Mouse (Mus musculus) midbrain, embryonic 11.5 days (tissue): Measurements from ENCODE around the gene Gaa. TPM values are rescaled to one million over a fixed set of nuclear protein-coding genes. Genes with fewer than 3 reads are reported as not detected.
"Not testable (repeated sequence)": the region's sequence is repeated elsewhere in the genome, so short reads cannot be mapped to it uniquely, and the experiment has no call there.

Experiments
- ATAC-seq: fragments of 200-750 bp; cut with Nextera tagmentation; 2 replicates; pipeline ENCODE4 v1.8.0; 2017; ENCODE audit warnings: moderate TSS enrichment, moderate library complexity; ENCODE audit not compliant: low FRiP score
- DNase-seq: peaks from one replicate; pipeline ENCODE4 v3.0.0; 2015; ENCODE audit warnings: low spot score; ENCODE audit errors: missing footprints
- H3K27ac ChIP-seq: fragments of 300-500 bp; sonication (generic); 2 replicates; pipeline ENCODE4 v1.5.1; 2014; ENCODE audit warnings: low read depth, low read length
- H3K27me3 ChIP-seq: fragments of 300-500 bp; sonication (generic); 2 replicates; pipeline ENCODE4 v1.6.1; 2014; ENCODE audit warnings: mild to moderate bottlenecking, low read length, moderate library complexity, mixed read lengths; ENCODE audit not compliant: control insufficient read depth, insufficient read depth
- H3K36me3 ChIP-seq: fragments of 300-500 bp; sonication (generic); 2 replicates; pipeline ENCODE4 v1.6.1; 2014; ENCODE audit warnings: mild to moderate bottlenecking, low read length, moderate library complexity, mixed read lengths; ENCODE audit not compliant: control insufficient read depth, insufficient read depth
- H3K4me1 ChIP-seq: fragments of 300-500 bp; sonication (generic); 2 replicates; pipeline ENCODE4 v1.6.1; 2014; ENCODE audit warnings: low read length; ENCODE audit not compliant: control insufficient read depth, insufficient read depth
- H3K4me2 ChIP-seq: fragments of 300-500 bp; sonication (generic); 2 replicates; pipeline ENCODE4 v1.6.1; 2014; ENCODE audit warnings: mild to moderate bottlenecking, moderate library complexity
- H3K4me3 ChIP-seq: fragments of 300-500 bp; sonication (generic); 2 replicates; pipeline ENCODE4 v1.5.1; 2014; ENCODE audit warnings: low read depth, low read length
- H3K9ac ChIP-seq: fragments of 300-500 bp; sonication (generic); 2 replicates; pipeline ENCODE4 v1.6.1; 2014; ENCODE audit warnings: low read length
- H3K9me3 ChIP-seq: fragments of 300-500 bp; sonication (generic); 2 replicates; pipeline ENCODE4 v1.6.1; 2016; ENCODE audit warnings: low read length; ENCODE audit not compliant: control insufficient read depth
- WGBS: fragments of 180-500 bp; shearing (Covaris S2); extraction: QIAGEN DNeasy Blood & Tissue Kit; methylation state at CpG from one replicate; pipeline ENCODE4 v1.1.7; 2014; 5-methylcytosine and 5-hydroxymethylcytosine counted together
- polyA plus RNA-seq: library from polyadenylated mRNA; unstranded; fragments of >200 nt; fragmentation: Nextera tagmentation; extraction: Ambion mirVana; gene quantifications from 2 replicates; pipeline ENCODE4 v1.2.1, GENCODE M21; 2014

The Gaa gene
- polyA plus RNA-seq, 1 experiment from 2014 or later: 19.0 TPM

- H3K36me3 ChIP-seq: no peaks in the 10 kb centered on the region
- H3K4me1 ChIP-seq: peaks cover 5% of the 10 kb centered on the region
- no peak for DNase-seq
- H3K27me3 ChIP-seq: 0 out of 2 replicates have a peak, but pooled peaks cover 2% of the 10 kb centered on the region
- WGBS: 57% methylated on average over 6 of the region's 6 CpGs
- no peaks in the 10 kb centered on the region for H3K9me3 ChIP-seq
- ATAC-seq: no peak; the same call in 1 of the 2 replicates
- H3K4me3 ChIP-seq: no peak overlapping the region
- peak overlapping the region; percentile 75 for H3K4me2 ChIP-seq
- no peak overlapping the region for H3K27ac ChIP-seq
- no peak overlapping the region for H3K9ac ChIP-seq
These were observed 429 bp upstream of the Gaa start for GRCm38 (mm10) chr11:119267241-119267674.

- WGBS: 77% methylated on average over 16 of the region's 16 CpGs
- peak overlapping the region; percentile 48 for H3K4me3 ChIP-seq
- 0 out of 2 replicates have a peak, but pooled peaks cover 2% of the 10 kb centered on the region for H3K27me3 ChIP-seq
- peaks cover 5% of the 10 kb centered on the region for H3K4me1 ChIP-seq
- peak overlapping the region; percentile 43 for H3K9ac ChIP-seq
- peak overlapping the region; percentile 75 for H3K4me2 ChIP-seq
- no peaks in the 10 kb centered on the region for H3K36me3 ChIP-seq
- H3K9me3 ChIP-seq: no peaks in the 10 kb centered on the region
- ATAC-seq (no peak), DNase-seq (no peak)
- no peak overlapping the region for H3K27ac ChIP-seq
These were observed 989 bp downstream of the Gaa start for GRCm38 (mm10) chr11:119268557-119269195.

- H3K4me2 ChIP-seq, H3K9me3 ChIP-seq, H3K9ac ChIP-seq, H3K27ac ChIP-seq, H3K4me1 ChIP-seq, DNase-seq, H3K27me3 ChIP-seq, ATAC-seq, H3K36me3 ChIP-seq, H3K4me3 ChIP-seq: not testable (repeated sequence)
- WGBS: 61% methylated on average over 3 of the region's 3 CpGs
These were observed 4.8 kb downstream of the Gaa start for GRCm38 (mm10) chr11:119272492-119272891.

DNA sequence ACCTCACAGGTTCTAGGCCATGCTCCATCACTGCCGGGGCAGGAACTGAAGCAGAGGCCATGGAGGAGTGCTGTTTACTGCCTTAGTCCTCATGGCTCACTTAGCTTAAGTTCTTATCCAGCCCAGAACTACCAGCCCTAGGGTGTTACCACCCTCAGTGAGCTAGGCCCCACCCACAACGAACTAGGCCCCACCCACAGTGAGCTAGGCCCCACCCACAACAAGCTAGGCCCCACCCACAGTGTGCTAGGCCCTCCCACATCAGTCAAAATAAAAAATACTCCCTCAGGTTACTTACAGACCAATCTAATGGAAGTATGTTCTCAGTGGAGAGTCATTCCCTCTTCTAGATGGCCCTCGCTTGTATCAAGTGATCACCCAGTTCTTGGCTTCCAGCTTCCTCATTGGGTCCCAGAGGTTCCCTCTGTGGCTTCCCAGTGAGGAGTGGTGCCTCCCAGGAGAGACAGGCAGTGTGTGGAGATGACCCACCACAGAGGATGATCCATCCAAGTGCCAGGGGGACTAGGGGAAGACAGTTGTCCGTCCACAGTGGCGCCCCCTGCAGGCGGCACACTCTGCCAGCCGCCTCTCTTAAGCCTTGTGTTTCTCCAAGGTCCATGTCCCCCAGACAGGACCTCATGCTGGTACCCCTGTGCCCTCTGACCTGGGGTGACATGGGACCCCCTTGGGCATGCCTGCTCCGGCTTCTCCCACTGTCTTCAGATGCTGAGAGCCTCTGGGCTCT lies 5.7 kb downstream of the Gaa start:
- H3K27me3 ChIP-seq: 0 out of 2 replicates have a peak, but pooled peaks cover 2% of the 10 kb centered on the region
- no peak overlapping the region for H3K4me2 ChIP-seq
- no peaks in the 10 kb centered on the region for H3K9me3 ChIP-seq
- H3K9ac ChIP-seq: no peak overlapping the region
- ATAC-seq: no peak
- no peak overlapping the region for H3K27ac ChIP-seq
- no peak overlapping the region for H3K4me3 ChIP-seq
- H3K36me3 ChIP-seq: peaks cover 3% of the 10 kb centered on the region; the same call in 1 of the 2 replicates
- WGBS: 87% methylated on average over 8 of the region's 8 CpGs
- no peak for DNase-seq
- H3K4me1 ChIP-seq: peaks cover 2% of the 10 kb centered on the region

- H3K27ac ChIP-seq: no peak overlapping the region
- H3K27me3 ChIP-seq: no peaks in the 10 kb centered on the region
- DNase-seq: no peak
- 87% methylated on average over 15 of the region's 15 CpGs for WGBS
- H3K4me2 ChIP-seq: no peak overlapping the region
- H3K36me3 ChIP-seq: no peaks in the 10 kb centered on the region; the same call in 1 of the 2 replicates
- no peaks in the 10 kb centered on the region for H3K4me1 ChIP-seq
- no peak overlapping the region for H3K9ac ChIP-seq
- no peak for ATAC-seq
- no peaks in the 10 kb centered on the region for H3K9me3 ChIP-seq
- H3K4me3 ChIP-seq: no peak overlapping the region
These were observed 13.3 kb downstream of the Gaa start for GRCm38 (mm10) chr11:119281030-119281429.

DNA sequence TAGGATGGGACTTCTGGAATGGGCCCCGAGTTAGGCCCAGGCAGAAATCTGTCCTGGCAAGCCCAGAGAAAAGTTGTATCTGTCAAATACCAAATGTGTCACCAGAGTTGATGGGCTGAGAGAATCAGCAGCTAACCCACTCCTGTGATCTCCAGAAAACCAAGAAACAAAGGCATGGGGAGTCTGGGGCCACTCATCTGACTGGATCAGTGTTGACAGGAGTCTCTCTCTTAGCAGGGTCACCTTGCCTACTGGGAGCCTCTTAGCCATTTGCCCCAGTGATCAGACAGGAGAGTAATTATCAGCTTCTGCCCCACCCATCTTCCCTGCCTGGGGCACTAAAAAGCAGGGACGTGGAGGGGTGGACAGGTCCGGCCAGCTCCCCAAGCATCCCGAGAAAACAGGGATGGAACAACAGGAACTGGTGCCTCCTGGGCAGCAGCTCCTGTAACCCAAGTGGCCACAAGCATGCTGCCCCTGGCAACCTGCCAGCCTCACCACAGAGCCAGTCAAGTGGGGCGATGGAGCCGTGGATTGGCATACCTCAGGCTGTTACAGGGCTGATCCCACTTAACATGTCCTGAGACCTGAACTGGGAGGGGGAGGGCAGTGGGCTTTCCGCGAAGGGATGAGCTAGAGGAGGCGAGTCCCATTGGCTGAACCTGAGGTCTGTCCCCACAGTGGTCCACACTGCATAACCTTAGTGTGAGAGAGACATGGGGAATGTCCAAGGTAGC lies 18.3 kb downstream of the Gaa start:
- ATAC-seq: no peak
- DNase-seq: no peak
- 84% methylated on average over 9 of the region's 9 CpGs for WGBS
- H3K4me1 ChIP-seq: no peaks in the 10 kb centered on the region
- H3K27me3 ChIP-seq: no peaks in the 10 kb centered on the region
- H3K4me3 ChIP-seq: no peak overlapping the region
- H3K9me3 ChIP-seq: no peaks in the 10 kb centered on the region
- H3K4me2 ChIP-seq: no peak overlapping the region
- H3K9ac ChIP-seq: no peak overlapping the region
- H3K36me3 ChIP-seq: peaks cover 31% of the 10 kb centered on the region
- no peak overlapping the region for H3K27ac ChIP-seq

DNA sequence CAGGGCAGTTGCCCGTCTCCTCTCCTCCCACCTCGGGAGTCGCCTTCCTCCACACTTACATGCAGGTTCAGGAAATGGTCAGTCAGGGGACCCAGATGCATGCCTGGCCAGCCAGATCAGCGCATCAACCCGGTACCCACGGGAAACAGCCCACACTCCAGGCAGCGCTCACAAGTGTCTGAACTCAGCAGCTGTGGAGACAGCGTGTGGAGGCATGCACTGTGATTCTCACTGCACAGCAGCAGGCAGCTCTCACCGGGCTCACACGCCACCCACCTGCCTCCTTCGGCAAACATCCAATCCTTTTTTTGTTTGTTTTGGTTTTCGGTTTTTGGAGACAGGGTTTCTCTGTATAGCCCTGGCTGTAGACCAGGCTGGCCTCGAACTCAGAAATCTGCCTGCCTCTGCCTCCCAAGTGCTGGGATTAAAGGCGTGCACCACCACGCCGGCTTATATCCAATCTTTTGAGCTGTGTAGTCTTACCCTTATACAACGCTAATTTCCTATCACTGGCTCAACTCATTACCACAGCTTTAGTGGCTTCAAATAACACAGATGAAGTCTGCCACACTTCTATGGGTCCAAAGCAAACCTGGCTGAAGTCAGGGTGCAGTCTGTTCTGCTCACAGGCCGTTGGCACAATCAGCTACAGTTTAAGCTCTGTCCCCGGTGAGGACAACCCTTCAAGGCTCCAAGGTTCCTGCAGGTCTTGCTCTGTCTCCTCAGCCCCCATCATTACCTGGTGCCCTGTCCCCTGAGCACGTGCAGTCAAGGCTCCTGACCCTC lies 19.7 kb downstream of the Gaa start:
- Histone ChIP-seq H3K27ac (no peak overlapping the region), H3K4me1 (no peaks in the 10 kb centered on the region), H3K27me3 (no peaks in the 10 kb centered on the region), H3K36me3 (peaks cover 41% of the 10 kb centered on the region), H3K4me2 (no peak overlapping the region), H3K4me3 (no peak overlapping the region), H3K9me3 (no peaks in the 10 kb centered on the region), H3K9ac (no peak overlapping the region)
- WGBS: 93% methylated on average over 20 of the region's 20 CpGs
- DNase-seq (no peak), ATAC-seq (no peak)

DNA sequence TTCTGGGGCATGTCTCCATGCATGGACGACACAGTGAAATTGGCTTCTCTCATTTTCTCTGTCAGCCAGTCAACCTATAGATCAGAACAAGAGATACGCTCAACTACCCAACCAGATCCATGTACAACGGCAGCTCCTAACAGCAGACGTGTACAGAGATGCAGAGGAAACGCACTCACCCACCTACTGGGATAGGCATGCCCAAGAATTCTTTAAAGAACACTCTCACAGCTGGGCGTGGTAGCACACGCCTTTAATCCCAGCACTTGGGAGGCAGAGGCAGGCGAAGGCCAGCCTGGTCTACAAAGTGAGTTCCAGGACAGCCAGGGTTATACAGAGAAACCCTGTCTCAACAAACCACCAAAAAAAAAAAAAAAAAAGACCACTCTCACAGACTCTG lies 25.2 kb downstream of the Gaa start:
- not testable (repeated sequence) for H3K9ac ChIP-seq, H3K4me3 ChIP-seq, H3K27ac ChIP-seq, H3K4me1 ChIP-seq, DNase-seq, H3K27me3 ChIP-seq, ATAC-seq, H3K9me3 ChIP-seq, H3K4me2 ChIP-seq
- WGBS: 96% methylated on average over 8 of the region's 8 CpGs
- H3K36me3 ChIP-seq: peaks cover 65% of the 10 kb centered on the region
